Mouse (Mus musculus) embryonic facial prominence, embryonic 14.5 days (tissue): ENCODE measurements at regions not wholly inside any gene's neighbourhood (a gene's known extent, or its start where the extent isn't known, plus 50 kb on each side); places are given as distances from the start of the nearest gene placed in this dataset.

ENCODE experiments used
- ATAC-seq: fragments of 200-750 bp; cut with Nextera tagmentation; 2 replicates; pipeline ENCODE4 v1.8.0; 2017; ENCODE audit warnings: low read depth, moderate number of reproducible peaks, moderate TSS enrichment
- DNase-seq: peaks from one replicate; pipeline ENCODE4 v3.0.0-alpha.2; 2015; ENCODE audit warnings: low spot score
- H3K27ac ChIP-seq: fragments of 300-500 bp; sonication (generic); replicated peaks from 2 replicates; pipeline ENCODE4 v1.5.1; 2014; ENCODE audit warnings: low read depth, mild to moderate bottlenecking, low read length, moderate library complexity
- H3K27me3 ChIP-seq: fragments of 300-500 bp; sonication (generic); replicated peaks from 2 replicates; pipeline ENCODE4 v1.6.1; 2014; ENCODE audit warnings: low read length; ENCODE audit not compliant: control insufficient read depth, insufficient read depth
- H3K36me3 ChIP-seq: fragments of 300-500 bp; sonication (generic); 2 replicates; pipeline ENCODE4 v1.6.1; 2014; ENCODE audit warnings: low read length, mixed read lengths; ENCODE audit not compliant: control insufficient read depth, insufficient read depth
- H3K4me1 ChIP-seq: fragments of 300-500 bp; sonication (generic); 2 replicates; pipeline ENCODE4 v1.6.1; 2014; ENCODE audit warnings: antibody characterized with exemption, low read length; ENCODE audit not compliant: control insufficient read depth, insufficient read depth
- H3K4me2 ChIP-seq: fragments of 300-500 bp; sonication (generic); 2 replicates; pipeline ENCODE4 v1.6.1; 2014; ENCODE audit warnings: low read depth, mild to moderate bottlenecking, low read length, moderate library complexity, mixed read lengths
- H3K4me3 ChIP-seq: fragments of 300-500 bp; sonication (generic); 2 replicates; pipeline ENCODE4 v1.5.1; 2014; ENCODE audit warnings: low read depth, mild to moderate bottlenecking, low read length
- H3K9ac ChIP-seq: fragments of 300-500 bp; sonication (generic); 2 replicates; pipeline ENCODE4 v1.6.1; 2014; ENCODE audit warnings: low read depth, mild to moderate bottlenecking, low read length, moderate library complexity, mixed read lengths
- H3K9me3 ChIP-seq: fragments of 300-500 bp; sonication (generic); 2 replicates; pipeline ENCODE4 v1.6.1; 2016; ENCODE audit warnings: low read length; ENCODE audit not compliant: control insufficient read depth
- WGBS: fragments of 180-500 bp; shearing (Covaris S2); extraction: QIAGEN DNeasy Blood & Tissue Kit; methylation state at CpG from one replicate; pipeline ENCODE4 v1.1.7; 2014; 5-methylcytosine and 5-hydroxymethylcytosine counted together

GRCm38 (mm10) chr3:23435016-23435415, 1358.6 kb downstream of the Tbl1xr1 start:
- Histone ChIP-seq H3K4me3 (no peak overlapping the region), H3K4me2 (no peak overlapping the region), H3K9ac (no peak overlapping the region), H3K27me3 (no peaks in the 10 kb centered on the region), H3K9me3 (no peaks in the 10 kb centered on the region), H3K4me1 (no peaks in the 10 kb centered on the region), H3K36me3 (no peaks in the 10 kb centered on the region), H3K27ac (no peak overlapping the region)
- ATAC-seq = no peak
- no peak for DNase-seq

GRCm38 (mm10) chr3:23457720-23458119, 1381.3 kb downstream of the Tbl1xr1 start:
- H3K4me3 ChIP-seq = no peak overlapping the region
- H3K9ac ChIP-seq = no peak overlapping the region
- H3K27me3 ChIP-seq = no peaks in the 10 kb centered on the region
- H3K36me3 ChIP-seq = no peaks in the 10 kb centered on the region
- DNase-seq (peak; percentile 5), ATAC-seq (no peak)
- WGBS = 66% methylated on average over 1 of the region's 1 CpGs
- no peak overlapping the region for H3K27ac ChIP-seq
- no peaks in the 10 kb centered on the region for H3K4me1 ChIP-seq
- H3K9me3 ChIP-seq = no peaks in the 10 kb centered on the region
- H3K4me2 ChIP-seq = no peak overlapping the region

- ATAC-seq (no peak), DNase-seq (no peak)
- no peaks in the 10 kb centered on the region for H3K27me3 ChIP-seq
- H3K4me1 ChIP-seq = no peaks in the 10 kb centered on the region
- no peaks in the 10 kb centered on the region for H3K36me3 ChIP-seq
- no peaks in the 10 kb centered on the region for H3K9me3 ChIP-seq
- H3K27ac ChIP-seq = no peak overlapping the region
- H3K4me3 ChIP-seq = no peak overlapping the region
- no peak overlapping the region for H3K9ac ChIP-seq
- H3K4me2 ChIP-seq = no peak overlapping the region
- 60% methylated on average over 1 of the region's 1 CpGs for WGBS
Observed at GRCm38 (mm10) chr3:23499889-23500288, 1423.4 kb downstream of the Tbl1xr1 start.

- no peaks in the 10 kb centered on the region for H3K27me3 ChIP-seq
- H3K27ac ChIP-seq = no peak overlapping the region
- H3K4me1 ChIP-seq = no peaks in the 10 kb centered on the region
- no peaks in the 10 kb centered on the region for H3K9me3 ChIP-seq
- ATAC-seq (no peak), DNase-seq (no peak)
- H3K4me3 ChIP-seq = no peak overlapping the region
- H3K9ac ChIP-seq = no peak overlapping the region
- 82% methylated on average over 3 of the region's 3 CpGs for WGBS
- H3K36me3 ChIP-seq = no peaks in the 10 kb centered on the region
- no peak overlapping the region for H3K4me2 ChIP-seq
Observed at GRCm38 (mm10) chr3:23547546-23547945, 1471.1 kb downstream of the Tbl1xr1 start.

GRCm38 (mm10) chr3:23564340-23564739, 1487.9 kb downstream of the Tbl1xr1 start:
- WGBS = 72% methylated on average over 2 of the region's 2 CpGs

GRCm38 (mm10) chr3:23568806-23569205, 1492.4 kb downstream of the Tbl1xr1 start:
- Histone ChIP-seq H3K27ac (no peak overlapping the region), H3K36me3 (no peaks in the 10 kb centered on the region), H3K9ac (no peak overlapping the region), H3K4me2 (no peak overlapping the region), H3K4me3 (no peak overlapping the region), H3K4me1 (no peaks in the 10 kb centered on the region), H3K9me3 (no peaks in the 10 kb centered on the region), H3K27me3 (no peaks in the 10 kb centered on the region)
- no peak for DNase-seq
- WGBS = 96% methylated on average over 12 of the region's 12 CpGs
- no peak for ATAC-seq

More at GRCm38 (mm10) chr3:23564340-23564739, 1487.9 kb downstream of the Tbl1xr1 start:
- H3K9me3 ChIP-seq = no peaks in the 10 kb centered on the region
- ATAC-seq (no peak), DNase-seq (no peak)
- no peak overlapping the region for H3K4me3 ChIP-seq
- no peak overlapping the region for H3K4me2 ChIP-seq
- no peaks in the 10 kb centered on the region for H3K27me3 ChIP-seq
- no peak overlapping the region for H3K27ac ChIP-seq
- no peak overlapping the region for H3K9ac ChIP-seq
- no peaks in the 10 kb centered on the region for H3K36me3 ChIP-seq
- no peaks in the 10 kb centered on the region for H3K4me1 ChIP-seq

GRCm38 (mm10) chr3:23592506-23593141, 1516.2 kb downstream of the Tbl1xr1 start:
- 80% methylated on average over 3 of the region's 3 CpGs for WGBS
- no peak for ATAC-seq

GRCm38 (mm10) chr3:23601469-23601868, 1525.0 kb downstream of the Tbl1xr1 start:
- Histone ChIP-seq H3K4me2 (no peak overlapping the region), H3K4me3 (no peak overlapping the region), H3K4me1 (no peaks in the 10 kb centered on the region), H3K27me3 (no peaks in the 10 kb centered on the region), H3K9me3 (0 out of 2 replicates have a peak, but pooled peaks cover 7% of the 10 kb centered on the region), H3K36me3 (no peaks in the 10 kb centered on the region), H3K27ac (no peak overlapping the region), H3K9ac (no peak overlapping the region)
- 88% methylated on average over 3 of the region's 3 CpGs for WGBS
- ATAC-seq (no peak), DNase-seq (no peak)

More at GRCm38 (mm10) chr3:23592506-23593141, 1516.2 kb downstream of the Tbl1xr1 start:
- no peaks in the 10 kb centered on the region for H3K27me3 ChIP-seq
- no peaks in the 10 kb centered on the region for H3K36me3 ChIP-seq
- H3K4me2 ChIP-seq = no peak overlapping the region
- H3K4me1 ChIP-seq = no peaks in the 10 kb centered on the region
- no peaks in the 10 kb centered on the region for H3K9me3 ChIP-seq
- H3K27ac ChIP-seq = no peak overlapping the region
- H3K9ac ChIP-seq = no peak overlapping the region
- H3K4me3 ChIP-seq = no peak overlapping the region
- peak; percentile 68 for DNase-seq

GRCm38 (mm10) chr3:23610054-23610453, 1533.6 kb downstream of the Tbl1xr1 start:
- ATAC-seq = no peak
- H3K36me3 ChIP-seq = no peaks in the 10 kb centered on the region
- H3K9ac ChIP-seq = no peak overlapping the region
- no peak overlapping the region for H3K4me2 ChIP-seq
- WGBS = 76% methylated on average over 2 of the region's 2 CpGs
- H3K9me3 ChIP-seq = no peaks in the 10 kb centered on the region
- H3K27ac ChIP-seq = no peak overlapping the region
- no peak overlapping the region for H3K4me3 ChIP-seq
- H3K4me1 ChIP-seq = no peaks in the 10 kb centered on the region
- H3K27me3 ChIP-seq = no peaks in the 10 kb centered on the region
- no peak for DNase-seq
